Mouse (Mus musculus) C2C12 (cell line): ENCODE results near the gene Mapk3. TPM values are rescaled to one million over a fixed set of nuclear protein-coding genes. Genes with fewer than 3 reads are reported as not detected.

Source experiments
- H3K27me3 ChIP-seq: one replicate; pipeline ENCODE4 v1.6.1; 2011; ENCODE audit not compliant: control insufficient read depth, insufficient read depth, insufficient read length
- H3K36me3 ChIP-seq: one replicate; pipeline ENCODE4 v1.6.1; 2011; ENCODE audit not compliant: control insufficient read depth, insufficient read depth
- H3K4me3 ChIP-seq: one replicate; pipeline ENCODE4 v1.5.1; 2011; ENCODE audit warnings: mild to moderate bottlenecking, control low read depth; ENCODE audit not compliant: poor library complexity, insufficient read depth, severe bottlenecking
- H3K79me2 ChIP-seq: one replicate; pipeline ENCODE4 v1.6.1; 2011; ENCODE audit not compliant: control insufficient read depth, insufficient read depth
- H3K79me3 ChIP-seq: one replicate; pipeline ENCODE4 v1.6.1; 2011; ENCODE audit warnings: low read depth, control low read depth
- H3ac ChIP-seq: one replicate; pipeline ENCODE3; 2011; ENCODE audit warnings: low read depth; ENCODE audit not compliant: control insufficient read depth, insufficient read length
- CEBPB ChIP-seq: IDR thresholded peaks from one replicate; pipeline ENCODE4 v1.6.1; 2011; ENCODE audit warnings: low read depth, mild to moderate bottlenecking, control low read depth, moderate library complexity
- CTCF ChIP-seq: IDR thresholded peaks from one replicate; pipeline ENCODE4 v1.5.1; 2011; ENCODE audit not compliant: control insufficient read depth, insufficient read depth, insufficient read length
- FOSL1 ChIP-seq: IDR thresholded peaks from one replicate; pipeline ENCODE4 v1.8.0; 2011; ENCODE audit warnings: mild to moderate bottlenecking, low read length; ENCODE audit not compliant: poor library complexity, insufficient read depth, severe bottlenecking
- MAX ChIP-seq: IDR thresholded peaks from one replicate; pipeline ENCODE4 v1.6.1; 2011; ENCODE audit warnings: mild to moderate bottlenecking, control low read depth
- MYOD1 ChIP-seq: IDR thresholded peaks from one replicate; pipeline ENCODE4 v1.6.1; 2011; ENCODE audit warnings: low read depth; ENCODE audit not compliant: control insufficient read depth, insufficient read length
- MYOG ChIP-seq: IDR thresholded peaks from one replicate; pipeline ENCODE4 v1.6.1; 2011; ENCODE audit not compliant: control insufficient read depth, insufficient read length; ENCODE audit errors: extremely low read depth
- USF1 ChIP-seq: IDR thresholded peaks from one replicate; pipeline ENCODE4 v1.6.1; 2011; ENCODE audit warnings: low read depth, mild to moderate bottlenecking, control low read depth, moderate library complexity
- polyA plus RNA-seq: library from polyadenylated mRNA; unstranded; fragments of >200 nt; fragmentation: generic; extraction: Trizol; gene quantifications from one replicate; pipeline ENCODE4 v1.2.1, GENCODE M21; 2012; ENCODE audit warnings: missing spikeins

The Mapk3 gene
- polyA plus RNA-seq, 1 experiment = 168 TPM

GRCm38 (mm10) chr7:126781661-126782370 lies 22.4 kb downstream of the Mapk3 start:
- H3K27me3 ChIP-seq = no peaks in the 10 kb centered on the region
- H3K79me3 ChIP-seq = no peaks in the 10 kb centered on the region
- H3ac ChIP-seq = no peak overlapping the region
- TF ChIP-seq USF1 (no peak), FOSL1 (no peak), CEBPB (no peak), MAX (no peak), CTCF (no peak), MYOG (no peak), MYOD1 (no peak)
- no peaks in the 10 kb centered on the region for H3K79me2 ChIP-seq
- peaks cover 4% of the 10 kb centered on the region for H3K36me3 ChIP-seq
- H3K4me3 ChIP-seq = no peak overlapping the region

- TF ChIP-seq CEBPB (no peak), MYOG (no peak), USF1 (no peak), MYOD1 (no peak), MAX (no peak), CTCF (no peak), FOSL1 (no peak)
- no peaks in the 10 kb centered on the region for H3K79me2 ChIP-seq
- peaks cover 11% of the 10 kb centered on the region for H3K36me3 ChIP-seq
These were observed 23.3 kb downstream of the Mapk3 start for GRCm38 (mm10) chr7:126782693-126783092.

DNA sequence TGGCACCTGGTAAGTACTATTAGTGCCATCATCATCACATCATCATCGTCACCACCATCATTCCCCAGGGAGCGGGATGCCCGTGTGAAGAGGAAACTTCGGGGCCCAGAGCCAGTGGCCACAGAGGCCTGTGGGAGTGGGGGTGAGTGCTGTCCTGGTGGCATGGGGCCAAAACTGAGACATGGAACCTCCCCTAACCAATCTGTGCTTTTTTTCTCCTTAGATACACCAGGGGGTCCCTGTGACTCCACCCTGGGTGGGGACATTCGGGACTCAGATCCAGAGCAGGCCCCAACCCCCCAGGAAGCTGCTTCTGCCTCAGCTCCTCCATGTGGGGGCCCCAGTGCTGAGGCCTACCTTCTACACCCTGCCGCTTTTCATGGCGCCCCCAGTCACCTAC lies 25.1 kb downstream of the Mapk3 start:
- H3K36me3 ChIP-seq = peaks cover 29% of the 10 kb centered on the region
- H3K4me3 ChIP-seq = no peak overlapping the region
- H3K27me3 ChIP-seq = no peaks in the 10 kb centered on the region
- H3K79me3 ChIP-seq = peaks cover 5% of the 10 kb centered on the region
- no peak overlapping the region for H3ac ChIP-seq
- no peak for TF ChIP-seq MAX
- TF ChIP-seq MYOD1 = no peak
- TF ChIP-seq FOSL1 = no peak
- TF ChIP-seq CTCF = no peak
- TF ChIP-seq MYOG = no peak
- TF ChIP-seq CEBPB = no peak
- no peak for TF ChIP-seq USF1
- H3K79me2 ChIP-seq = peaks cover 12% of the 10 kb centered on the region

More at GRCm38 (mm10) chr7:126782693-126783092, 23.3 kb downstream of the Mapk3 start:
- Histone ChIP-seq H3K27me3 (no peaks in the 10 kb centered on the region), H3K79me3 (no peaks in the 10 kb centered on the region), H3K4me3 (no peak overlapping the region), H3ac (no peak overlapping the region)

DNA sequence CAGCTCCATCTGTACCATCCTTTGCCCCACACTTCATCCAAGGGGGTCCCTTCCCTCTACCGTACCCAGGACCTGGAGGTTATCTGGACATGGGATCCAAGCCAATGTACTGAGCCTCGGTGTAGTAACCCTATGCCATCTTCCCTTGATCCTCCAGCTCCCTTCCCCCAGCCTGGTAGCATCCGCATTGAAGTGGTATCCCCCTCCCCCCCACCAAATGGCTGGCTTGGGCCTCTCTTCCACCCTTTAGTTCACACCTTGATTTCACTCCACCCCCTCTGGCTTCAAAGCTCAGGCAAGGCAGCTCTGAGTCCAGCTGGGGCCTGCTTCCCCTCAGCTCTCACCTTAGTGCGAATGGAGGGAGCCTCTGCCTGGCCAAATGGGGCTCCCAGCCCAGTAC lies 25.7 kb downstream of the Mapk3 start:
- Histone ChIP-seq H3K79me2 (peaks cover 18% of the 10 kb centered on the region), H3K4me3 (no peak overlapping the region), H3K27me3 (no peaks in the 10 kb centered on the region), H3K79me3 (peaks cover 11% of the 10 kb centered on the region), H3K36me3 (peaks cover 35% of the 10 kb centered on the region), H3ac (no peak overlapping the region)
- TF ChIP-seq MYOD1 (no peak), CTCF (no peak), MAX (no peak), FOSL1 (no peak), MYOG (no peak), CEBPB (no peak), USF1 (no peak)

DNA sequence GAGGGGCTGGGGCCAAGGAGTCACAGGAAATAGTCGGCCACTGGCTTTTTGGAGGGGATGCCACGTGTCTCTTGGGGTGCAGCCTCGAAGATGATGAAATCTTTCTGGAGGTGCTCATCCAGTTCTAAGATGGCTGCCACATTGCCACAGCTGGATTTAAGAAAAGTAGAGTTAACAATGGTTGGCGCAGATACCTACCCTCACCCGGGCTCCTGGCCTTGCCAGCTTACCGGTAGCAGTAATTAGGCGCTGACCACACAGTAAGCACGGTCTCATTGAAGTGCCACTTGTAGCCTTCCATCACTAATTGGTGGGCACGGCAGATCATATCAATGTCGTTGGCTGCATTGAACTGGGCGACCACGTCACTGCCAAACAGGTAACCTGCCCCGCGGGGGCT lies 26.7 kb downstream of the Mapk3 start:
- H3K79me2 ChIP-seq = peaks cover 29% of the 10 kb centered on the region
- H3K4me3 ChIP-seq = no peak overlapping the region
- TF ChIP-seq MYOD1 (no peak), FOSL1 (no peak), MYOG (no peak), CEBPB (no peak), CTCF (no peak), USF1 (no peak), MAX (no peak)
- no peaks in the 10 kb centered on the region for H3K27me3 ChIP-seq
- H3ac ChIP-seq = no peak overlapping the region
- peaks cover 21% of the 10 kb centered on the region for H3K79me3 ChIP-seq
- peaks cover 39% of the 10 kb centered on the region for H3K36me3 ChIP-seq

GRCm38 (mm10) chr7:126789141-126789540 lies 29.7 kb downstream of the Mapk3 start:
- no peak overlapping the region for H3ac ChIP-seq
- peaks cover 28% of the 10 kb centered on the region for H3K79me3 ChIP-seq
- TF ChIP-seq MYOD1 = no peak
- no peak for TF ChIP-seq USF1
- TF ChIP-seq CTCF = no peak
- TF ChIP-seq FOSL1 = no peak
- no peak for TF ChIP-seq CEBPB
- TF ChIP-seq MYOG = no peak
- no peak for TF ChIP-seq MAX
- H3K36me3 ChIP-seq = peaks cover 49% of the 10 kb centered on the region
- no peak overlapping the region for H3K4me3 ChIP-seq
- peaks cover 40% of the 10 kb centered on the region for H3K79me2 ChIP-seq
- H3K27me3 ChIP-seq = no peaks in the 10 kb centered on the region
